Comparison of ENCODE assay signal across 14 mouse cellular contexts in genomic region chr16:89805210-89805609, GRCm38 (mm10).
"Had no signal": no experiment of that assay in that cellular context is flagged by ENCODE, and none has a peak within 500 bp of the region (broad histone marks: within the 10 kb centered on the region; RNA-seq: fewer than 3 reads in every experiment).

No protein-coding gene starts in this region.

- H3K27me3 ChIP-seq: limb, embryonic 15.5 days; liver, embryonic 12.5 days had no signal

- H3K4me3 ChIP-seq: limb, embryonic 15.5 days; liver, embryonic 12.5 days; myocyte had no signal

- H3K9ac ChIP-seq: limb, embryonic 15.5 days; liver, embryonic 12.5 days; lung, embryonic 14.5 days had no signal

- H3K4me2 ChIP-seq: limb, embryonic 15.5 days; liver, embryonic 12.5 days; lung, embryonic 14.5 days had no signal

- DNase-seq: kidney, adult 18-20 months; kidney, postnatal 10 days; layer of hippocampus, postnatal 36 days; lung, embryonic 14.5 days; lung, postnatal 10 days; lung, postnatal 4 days; retina, postnatal 1 day; right cerebral cortex, postnatal 4 days; spleen, adult 18-20 months; thymus, adult 18-20 months; thymus, postnatal 14 days had no signal

- ATAC-seq: liver, embryonic 12.5 days had no signal

- H3K27ac ChIP-seq: limb, embryonic 15.5 days; liver, embryonic 12.5 days had no signal

- H3K9me3 ChIP-seq: limb, embryonic 15.5 days; liver, embryonic 12.5 days had no signal
